Mouse (Mus musculus) forebrain, embryonic 11.5 days (tissue): Measurements from ENCODE around the gene Prm3. TPM values are rescaled to one million over a fixed set of nuclear protein-coding genes. Genes with fewer than 3 reads are reported as not detected.
A peak's percentile ranks its signal among the peaks of the same experiment; 100 is the strongest.

ENCODE experiments used
- ATAC-seq: fragments of 200-750 bp; cut with Nextera tagmentation; replicated peaks from 2 replicates; pipeline ENCODE4 v1.8.0; 2017; ENCODE audit warnings: moderate TSS enrichment; ENCODE audit not compliant: low FRiP score
- DNase-seq: peaks from one replicate; pipeline ENCODE4 v3.0.0-alpha.2; 2017; ENCODE audit warnings: low spot score
- H3K27ac ChIP-seq: fragments of 300-500 bp; sonication (generic); 2 replicates; pipeline ENCODE4 v1.5.1; 2014; ENCODE audit warnings: low read depth, low read length
- H3K27me3 ChIP-seq: fragments of 300-500 bp; sonication (generic); 2 replicates; pipeline ENCODE4 v1.6.1; 2014; ENCODE audit warnings: mild to moderate bottlenecking, low read length, mixed read lengths; ENCODE audit not compliant: control insufficient read depth, insufficient read depth
- H3K36me3 ChIP-seq: fragments of 300-500 bp; sonication (generic); 2 replicates; pipeline ENCODE4 v1.6.1; 2014; ENCODE audit warnings: mild to moderate bottlenecking, low read length, moderate library complexity, mixed read lengths; ENCODE audit not compliant: control insufficient read depth, insufficient read depth
- H3K4me1 ChIP-seq: fragments of 300-500 bp; sonication (generic); replicated peaks from 2 replicates; pipeline ENCODE4 v1.6.1; 2014; ENCODE audit warnings: low read length, mixed read lengths; ENCODE audit not compliant: control insufficient read depth, insufficient read depth
- H3K4me2 ChIP-seq: fragments of 300-500 bp; sonication (generic); 2 replicates; pipeline ENCODE4 v1.6.1; 2014; ENCODE audit warnings: low read depth, mild to moderate bottlenecking, low read length, moderate library complexity, mixed read lengths; ENCODE audit not compliant: severe bottlenecking
- H3K4me3 ChIP-seq: fragments of 300-500 bp; sonication (generic); 2 replicates; pipeline ENCODE4 v1.5.1; 2014; ENCODE audit warnings: low read depth, low read length
- H3K9ac ChIP-seq: fragments of 300-500 bp; sonication (generic); 2 replicates; pipeline ENCODE4 v1.6.1; 2014; ENCODE audit warnings: low read length
- H3K9me3 ChIP-seq: fragments of 300-500 bp; sonication (generic); 2 replicates; pipeline ENCODE4 v1.6.1; 2016; ENCODE audit warnings: low read length, mixed read lengths; ENCODE audit not compliant: control insufficient read depth
- WGBS: fragments of 180-500 bp; shearing (Covaris S2); extraction: QIAGEN DNeasy Blood & Tissue Kit; methylation state at CpG from one replicate; pipeline ENCODE4 v1.1.7; 2014; 5-methylcytosine and 5-hydroxymethylcytosine counted together
- polyA plus RNA-seq: library from polyadenylated mRNA; unstranded; fragments of >200 nt; fragmentation: Nextera tagmentation; extraction: Ambion mirVana; gene quantifications from 2 replicates; pipeline ENCODE4 v1.2.1, GENCODE M21; 2014

Gene Prm3
- polyA plus RNA-seq, 1 experiment from 2014 or later, result not detected

GRCm38 (mm10) chr16:10771769-10772510, 18.8 kb downstream of the Prm3 start:
- Histone ChIP-seq H3K36me3 (no peaks in the 10 kb centered on the region), H3K27ac (no peak overlapping the region), H3K4me1 (no peaks in the 10 kb centered on the region), H3K27me3 (no peaks in the 10 kb centered on the region), H3K9ac (no peak overlapping the region), H3K9me3 (no peaks in the 10 kb centered on the region), H3K4me2 (no peak overlapping the region), H3K4me3 (no peak overlapping the region)
- WGBS, result 68% methylated on average over 19 of the region's 19 CpGs
- DNase-seq (no peak), ATAC-seq (no peak)

GRCm38 (mm10) chr16:10770531-10771325, 20.0 kb downstream of the Prm3 start:
- no peaks in the 10 kb centered on the region for H3K27me3 ChIP-seq
- no peak overlapping the region for H3K4me3 ChIP-seq
- DNase-seq, result no peak
- no peaks in the 10 kb centered on the region for H3K36me3 ChIP-seq
- H3K9ac ChIP-seq, result no peak overlapping the region
- no peaks in the 10 kb centered on the region for H3K9me3 ChIP-seq
- no peak overlapping the region for H3K27ac ChIP-seq
- no peak for ATAC-seq
- 61% methylated on average over 4 of the region's 4 CpGs for WGBS
- no peak overlapping the region for H3K4me2 ChIP-seq
- H3K4me1 ChIP-seq, result no peaks in the 10 kb centered on the region

- ATAC-seq (no peak), DNase-seq (no peak)
- no peak overlapping the region for H3K9ac ChIP-seq
- 43% methylated on average over 2 of the region's 2 CpGs for WGBS
- no peaks in the 10 kb centered on the region for H3K4me1 ChIP-seq
- H3K9me3 ChIP-seq, result no peaks in the 10 kb centered on the region
- H3K4me3 ChIP-seq, result no peak overlapping the region
- no peak overlapping the region for H3K27ac ChIP-seq
- H3K4me2 ChIP-seq, result no peak overlapping the region
- no peaks in the 10 kb centered on the region for H3K36me3 ChIP-seq
- H3K27me3 ChIP-seq, result no peaks in the 10 kb centered on the region
Measured at GRCm38 (mm10) chr16:10769661-10770060, 21.1 kb downstream of the Prm3 start.

- H3K4me1 ChIP-seq, result no peaks in the 10 kb centered on the region
- 67% methylated on average over 9 of the region's 9 CpGs for WGBS
- ATAC-seq, result no peak
- H3K36me3 ChIP-seq, result no peaks in the 10 kb centered on the region
- no peak for DNase-seq
- no peak overlapping the region for H3K4me2 ChIP-seq
- no peaks in the 10 kb centered on the region for H3K9me3 ChIP-seq
- no peak overlapping the region for H3K27ac ChIP-seq
- H3K27me3 ChIP-seq, result no peaks in the 10 kb centered on the region
- no peak overlapping the region for H3K9ac ChIP-seq
- no peak overlapping the region for H3K4me3 ChIP-seq
Measured at GRCm38 (mm10) chr16:10768821-10769220, 21.9 kb downstream of the Prm3 start.

GRCm38 (mm10) chr16:10767158-10767557, 23.6 kb downstream of the Prm3 start:
- peak; percentile 65 for DNase-seq
- Histone ChIP-seq H3K9ac (no peak overlapping the region), H3K27me3 (no peaks in the 10 kb centered on the region), H3K4me3 (no peak overlapping the region), H3K36me3 (no peaks in the 10 kb centered on the region), H3K4me1 (no peaks in the 10 kb centered on the region), H3K27ac (no peak overlapping the region), H3K9me3 (no peaks in the 10 kb centered on the region), H3K4me2 (no peak overlapping the region)
- no peak for ATAC-seq
- 56% methylated on average over 4 of the region's 4 CpGs for WGBS

- Histone ChIP-seq H3K36me3 (no peaks in the 10 kb centered on the region), H3K9me3 (no peaks in the 10 kb centered on the region), H3K9ac (no peak overlapping the region), H3K27me3 (no peaks in the 10 kb centered on the region), H3K4me2 (no peak overlapping the region), H3K27ac (no peak overlapping the region), H3K4me1 (no peaks in the 10 kb centered on the region), H3K4me3 (no peak overlapping the region)
- DNase-seq (no peak), ATAC-seq (no peak)
- 84% methylated on average over 2 of the region's 2 CpGs for WGBS
Measured at GRCm38 (mm10) chr16:10764323-10764722, 26.4 kb downstream of the Prm3 start.

- H3K4me2 ChIP-seq, result no peak overlapping the region
- H3K4me3 ChIP-seq, result no peak overlapping the region
- DNase-seq (no peak), ATAC-seq (no peak)
- H3K27ac ChIP-seq, result no peak overlapping the region
- H3K27me3 ChIP-seq, result no peaks in the 10 kb centered on the region
- H3K9ac ChIP-seq, result no peak overlapping the region
- no peaks in the 10 kb centered on the region for H3K36me3 ChIP-seq
- WGBS, result 70% methylated on average over 6 of the region's 6 CpGs
- H3K4me1 ChIP-seq, result no peaks in the 10 kb centered on the region
- H3K9me3 ChIP-seq, result no peaks in the 10 kb centered on the region
Measured at GRCm38 (mm10) chr16:10763540-10764264, 27.0 kb downstream of the Prm3 start.

GRCm38 (mm10) chr16:10762569-10763180, 28.0 kb downstream of the Prm3 start:
- H3K27ac ChIP-seq, result no peak overlapping the region
- H3K4me1 ChIP-seq, result no peaks in the 10 kb centered on the region
- H3K4me3 ChIP-seq, result no peak overlapping the region
- H3K9me3 ChIP-seq, result no peaks in the 10 kb centered on the region
- no peak for ATAC-seq
- no peak overlapping the region for H3K9ac ChIP-seq
- H3K4me2 ChIP-seq, result no peak overlapping the region
- WGBS, result 82% methylated on average over 5 of the region's 5 CpGs
- H3K36me3 ChIP-seq, result no peaks in the 10 kb centered on the region
- no peak for DNase-seq
- H3K27me3 ChIP-seq, result no peaks in the 10 kb centered on the region
